Mouse (Mus musculus): Measurements from ENCODE around the gene Syt3. TPM values are rescaled to one million over a fixed set of nuclear protein-coding genes. Genes with fewer than 3 reads are reported as not detected.

Syt3 gene
- polyA plus RNA-seq, 2 experiments from 2014 or later, result not detected

DNA sequence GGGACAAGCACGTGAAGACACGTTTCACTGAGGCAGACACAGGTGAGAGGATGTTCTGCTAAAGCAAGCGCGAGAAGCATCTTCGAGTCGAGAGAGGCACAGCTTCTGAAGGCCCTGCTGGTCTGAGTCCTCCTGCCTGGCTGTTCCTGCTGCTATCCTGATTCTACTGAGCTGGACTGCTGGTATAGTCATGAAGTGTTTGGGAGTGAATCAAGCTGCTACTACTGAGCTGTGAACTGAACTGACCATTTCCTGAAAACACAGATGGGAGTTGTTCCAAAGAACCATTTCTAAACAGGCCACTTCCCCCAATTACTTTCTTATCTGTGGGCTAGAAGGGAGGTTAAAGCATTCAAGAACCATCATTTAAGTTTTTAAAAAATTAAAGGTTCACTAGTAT is 29.4 kb downstream of the Syt3 start:
- ATAC-seq, result no peak

DNA sequence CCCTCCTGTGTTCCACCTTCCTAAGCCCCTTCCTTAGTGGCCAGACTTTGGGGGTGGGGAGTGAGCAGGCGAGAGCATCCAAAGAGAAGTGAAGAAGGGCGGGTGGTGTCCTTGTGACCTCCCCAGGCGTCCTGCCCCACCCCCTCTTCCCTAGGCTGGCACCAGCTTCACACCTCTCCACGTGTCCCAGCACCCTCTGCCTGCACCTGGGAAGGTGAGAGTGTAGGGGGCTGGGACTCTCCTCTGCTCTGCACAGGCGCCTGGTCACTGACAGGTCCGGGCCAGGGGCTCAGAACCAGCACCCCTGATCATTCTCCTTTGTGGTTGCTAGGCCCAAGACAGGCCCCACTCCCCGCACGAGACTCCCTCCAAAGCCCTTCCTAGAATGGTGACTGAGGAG is 43.8 kb downstream of the Syt3 start:
- ATAC-seq, result no peak

DNA sequence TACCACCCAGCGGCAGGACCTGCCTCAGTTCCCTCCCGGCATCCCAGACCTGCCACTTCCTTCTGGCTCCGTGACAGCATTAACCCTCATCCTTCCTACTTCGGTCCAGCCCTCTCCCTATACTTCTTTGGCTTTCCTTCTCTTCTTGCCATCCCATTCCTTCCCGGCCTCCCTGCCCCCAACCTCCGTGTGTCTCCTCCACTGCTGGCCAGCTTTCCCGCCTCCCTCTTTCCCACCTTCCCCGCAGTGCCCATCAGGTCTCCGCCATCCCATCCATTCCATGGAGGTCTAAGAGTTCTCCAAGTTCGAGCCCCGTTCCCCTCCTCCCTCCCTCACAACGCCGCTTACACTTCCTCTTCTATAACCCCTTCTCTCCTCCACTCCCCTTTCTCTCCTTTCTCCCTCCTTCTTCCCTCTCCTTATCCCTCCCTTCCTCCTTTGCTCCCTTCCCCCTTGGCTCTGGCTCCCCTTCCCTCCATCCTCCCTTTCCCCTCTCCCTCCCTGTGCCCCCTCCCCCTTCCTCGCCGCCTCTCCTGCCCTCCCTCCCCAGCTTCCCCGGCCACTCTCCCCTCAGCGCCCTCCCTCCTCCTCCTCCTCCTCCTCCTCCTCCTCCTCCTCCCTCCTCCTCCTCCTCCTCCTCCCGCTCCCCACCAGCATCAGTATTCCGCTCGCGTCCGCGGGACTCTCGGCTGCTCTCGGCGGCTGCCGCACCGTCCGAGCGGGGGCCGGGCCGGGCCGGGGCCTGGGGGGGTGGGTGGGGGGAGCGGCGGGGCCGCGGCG is 44.5 kb downstream of the Syt3 start:
- no peak for ATAC-seq

DNA sequence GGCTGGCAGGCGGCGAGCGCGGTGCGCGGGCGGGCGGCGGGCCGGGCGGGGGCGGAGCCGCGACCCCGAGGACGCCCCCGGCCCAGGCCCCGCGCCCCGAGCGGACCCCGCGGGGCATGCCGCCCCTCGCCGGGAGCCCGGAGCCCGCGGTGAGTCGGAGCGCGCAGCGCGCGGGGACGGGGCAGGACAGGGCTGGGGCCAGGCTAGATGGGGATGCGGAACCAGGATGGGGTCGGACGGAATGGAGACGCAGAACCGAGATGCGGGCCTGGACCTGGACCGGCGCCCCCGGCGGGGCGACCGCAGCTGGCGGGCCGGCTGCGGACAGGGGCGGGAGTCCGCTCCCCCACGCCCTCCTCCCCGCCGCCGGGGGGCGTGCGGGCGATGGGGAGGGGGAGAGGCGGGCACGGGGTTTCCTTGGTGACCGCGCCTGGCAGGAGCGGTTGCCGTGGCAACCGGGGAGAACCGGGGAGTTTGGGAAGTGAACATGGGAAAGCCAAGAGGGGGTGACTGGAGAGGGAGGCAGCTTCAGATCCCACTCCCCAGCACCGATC is 45.1 kb downstream of the Syt3 start, which contains the start of gene Lrrc4b:
TSS of gene Lrrc4b (plus strand) at position 51 of the 554 bp plus-strand sequence.
- ATAC-seq, result no peak

DNA sequence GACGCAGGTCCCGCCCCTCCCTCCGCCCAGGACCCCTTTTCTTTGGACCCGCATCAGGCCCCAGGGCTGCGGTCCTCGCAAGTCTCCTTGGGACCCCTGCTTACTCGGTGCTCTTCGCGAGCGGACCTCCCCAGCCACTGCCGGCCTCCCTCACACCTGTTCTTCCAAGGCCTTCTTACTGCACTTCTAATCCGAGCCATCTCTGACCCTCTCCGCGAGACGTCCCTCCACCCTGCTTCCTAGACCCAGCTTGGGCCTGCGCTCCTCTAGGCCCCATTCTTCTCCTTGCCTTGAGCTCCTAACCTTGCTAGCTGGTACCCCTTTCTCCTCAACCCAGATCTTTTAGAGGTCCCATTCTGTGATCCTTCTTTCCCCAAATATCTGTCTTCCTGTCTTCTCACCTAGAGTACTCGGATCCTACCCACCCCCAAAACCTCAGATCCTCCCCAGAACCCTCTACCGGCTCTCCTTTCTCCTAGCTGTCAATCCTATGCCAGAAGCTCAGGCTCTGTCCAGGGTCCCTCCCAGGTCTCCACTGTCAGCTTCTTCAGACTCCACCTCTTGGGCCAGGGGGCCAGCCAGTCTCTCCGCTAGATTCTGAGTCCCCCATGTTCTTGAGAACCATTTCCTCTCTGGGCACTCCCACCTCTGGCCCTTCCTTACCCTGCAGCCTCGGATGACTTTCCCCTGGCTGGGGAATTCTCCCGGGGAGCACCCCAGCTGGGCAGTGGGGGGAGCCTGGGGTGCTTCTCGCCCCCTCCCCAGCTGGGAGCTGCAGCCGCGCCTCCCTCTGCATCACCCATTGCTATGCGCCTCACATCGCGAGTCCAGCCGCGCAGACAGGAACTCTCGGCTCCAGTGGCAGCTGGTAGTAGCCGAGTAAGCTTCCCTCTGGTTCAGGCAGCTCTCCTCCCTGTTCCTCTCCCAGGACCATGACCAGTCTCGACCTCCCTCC is 45.9 kb downstream of the Syt3 start:
- no peak for ATAC-seq

DNA sequence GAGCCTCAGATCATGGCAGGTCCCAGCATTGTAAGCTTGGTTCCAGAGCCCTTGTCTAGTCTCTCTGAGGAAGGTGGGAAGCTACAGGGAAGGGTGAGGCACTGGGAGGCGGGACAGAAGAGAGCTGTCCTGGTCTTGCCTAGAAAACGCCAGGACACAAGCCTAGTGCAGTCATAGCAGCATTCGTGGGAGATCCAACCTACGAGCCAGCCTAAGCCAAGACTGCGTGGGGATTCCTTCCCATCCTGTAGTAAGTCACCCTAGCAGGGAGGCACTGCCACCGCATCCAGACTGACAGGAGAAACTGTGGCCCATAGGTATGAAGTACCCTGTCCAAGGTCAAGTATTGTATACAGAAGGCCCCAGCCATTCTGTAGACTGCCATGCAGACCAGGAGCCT is 48.6 kb downstream of the Syt3 start:
- no peak for ATAC-seq

DNA sequence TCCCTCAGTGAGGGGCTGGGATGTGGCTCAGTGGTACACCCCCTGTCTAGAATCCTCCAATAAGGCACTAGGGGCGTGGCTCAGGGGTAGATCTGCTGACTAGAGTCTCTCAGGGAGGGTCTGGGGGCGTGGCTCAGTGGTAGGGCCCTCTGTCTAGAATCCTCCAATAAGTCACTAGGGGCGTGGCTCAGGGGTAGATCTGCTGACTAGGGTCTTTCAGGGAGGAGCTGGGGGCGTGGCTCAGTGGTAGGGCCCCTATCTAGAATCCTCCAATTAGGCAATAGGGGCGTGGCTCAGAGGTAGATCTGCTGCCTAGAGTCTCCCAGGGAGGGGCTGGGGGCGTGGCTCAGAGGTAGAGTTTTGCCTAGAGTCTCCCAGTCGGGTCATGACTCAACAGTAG is 49.5 kb downstream of the Syt3 start:
- no peak for ATAC-seq

DNA sequence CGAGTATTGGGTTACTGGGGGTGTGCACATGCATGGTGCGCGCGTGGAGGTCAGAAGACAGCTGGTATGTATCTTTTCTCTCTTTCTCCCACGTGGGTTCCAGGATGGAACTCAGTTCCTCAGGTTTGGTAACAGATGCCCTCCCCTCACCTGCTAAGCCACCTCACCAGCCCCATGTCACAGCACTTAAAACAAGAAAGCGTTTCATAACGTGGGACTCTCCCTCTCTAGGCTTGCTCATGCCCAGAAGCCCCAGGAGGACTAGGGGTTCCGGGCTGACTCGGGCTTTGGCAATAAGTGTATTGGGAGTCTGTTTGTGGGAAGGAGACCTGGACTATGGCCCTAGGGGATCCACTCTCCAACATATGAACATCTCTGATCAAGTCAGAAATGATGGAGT is 50.2 kb downstream of the Syt3 start:
- no peak for ATAC-seq

DNA sequence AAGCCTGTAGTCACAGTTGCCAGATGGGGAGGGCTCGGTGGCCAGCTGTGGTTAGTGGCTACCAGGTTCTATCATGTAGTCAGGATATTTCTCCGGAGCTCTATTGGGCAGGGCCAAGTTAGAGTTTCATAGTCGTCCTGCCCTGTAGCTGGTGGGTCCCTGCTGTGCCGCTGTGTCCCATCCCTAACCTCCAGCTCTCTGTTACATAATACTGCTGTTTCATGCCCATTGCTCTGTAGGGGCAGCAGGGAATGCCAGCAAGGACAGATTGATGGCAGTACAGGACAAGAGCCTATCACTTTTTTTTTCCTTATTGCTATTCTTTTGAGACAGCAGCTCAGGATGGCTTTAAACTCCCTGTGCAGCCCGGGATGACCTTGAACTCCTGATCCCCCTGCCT is 51.9 kb downstream of the Syt3 start:
- no peak for ATAC-seq

DNA sequence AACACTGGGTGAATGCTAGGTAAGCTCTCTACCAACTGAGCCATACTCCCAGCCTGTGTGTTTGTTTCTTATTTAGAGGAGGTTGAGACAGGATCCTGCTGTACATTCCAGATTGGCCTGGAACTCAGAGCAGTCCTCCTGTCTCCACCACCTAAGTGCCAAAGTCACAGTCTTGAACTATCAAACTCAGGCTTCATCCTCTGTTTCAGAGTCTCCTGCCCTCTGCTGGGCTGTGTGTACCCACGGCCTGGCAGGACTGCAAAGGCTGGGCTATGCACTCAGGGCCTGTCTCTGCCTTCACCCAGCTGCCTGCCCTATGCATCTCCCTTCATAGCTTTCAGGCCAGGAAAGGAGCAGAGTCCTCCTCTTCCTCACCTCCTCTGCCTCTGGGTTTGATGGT is 52.4 kb downstream of the Syt3 start:
- ATAC-seq, result no peak

DNA sequence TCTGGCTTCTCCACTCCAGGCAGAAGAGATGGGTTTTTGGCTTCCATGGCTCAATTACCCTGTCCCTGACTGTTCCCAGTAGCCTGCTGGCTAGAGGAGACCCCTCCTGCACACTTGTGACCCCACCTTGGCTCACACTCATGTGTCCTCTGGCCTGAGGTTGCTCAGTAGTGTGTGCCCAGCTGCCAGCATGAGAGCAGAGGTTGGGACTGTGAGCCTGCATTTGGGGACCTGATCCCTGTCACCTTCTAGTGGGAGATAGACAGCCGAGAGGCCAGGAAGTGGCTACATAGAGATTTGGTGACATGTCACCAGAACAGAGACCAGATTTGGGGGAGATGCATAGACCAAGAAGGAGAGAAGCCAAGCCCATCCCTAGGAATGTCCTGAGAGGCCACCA is 53.3 kb downstream of the Syt3 start:
- no peak for ATAC-seq

DNA sequence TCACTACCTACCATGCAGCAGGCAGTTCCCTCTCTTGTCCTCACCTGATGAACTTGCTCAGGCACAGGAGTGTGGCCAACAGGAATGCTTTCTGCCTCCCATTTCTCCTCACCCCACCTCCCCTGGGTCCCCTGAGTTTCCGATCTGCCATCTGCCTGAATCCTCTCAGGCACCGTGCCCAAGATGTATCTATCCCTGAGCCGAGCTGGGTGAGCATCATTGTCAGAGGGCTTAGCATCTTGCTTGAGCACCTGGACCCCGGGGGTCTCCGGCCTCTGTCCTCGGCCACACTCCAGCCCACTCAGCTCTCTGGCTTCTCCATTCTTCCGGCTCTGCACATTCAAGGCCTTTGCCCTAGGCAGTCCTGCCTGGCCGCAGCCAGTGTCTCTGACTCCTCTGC is 54.0 kb downstream of the Syt3 start:
- ATAC-seq, result no peak

DNA sequence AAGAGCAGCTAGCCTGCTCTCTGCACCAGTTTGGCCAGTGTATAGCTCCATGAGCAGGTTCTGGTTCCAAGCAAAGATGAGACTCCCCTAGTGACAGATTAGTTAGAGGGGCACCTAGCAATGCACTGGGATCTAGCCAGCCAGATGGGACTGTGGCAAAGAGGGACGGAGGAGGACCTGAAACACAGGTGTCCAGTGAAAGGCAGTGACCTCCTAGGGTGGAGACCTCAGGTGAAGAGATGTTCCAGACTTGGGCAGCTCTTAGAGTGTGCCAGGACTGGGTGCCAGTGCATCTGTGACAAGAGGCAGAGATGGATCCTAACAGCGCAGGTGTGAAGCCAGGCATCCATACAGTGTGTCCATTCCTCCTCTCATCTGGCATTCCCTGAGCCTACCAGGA is 55.8 kb downstream of the Syt3 start:
- ATAC-seq, result no peak

DNA sequence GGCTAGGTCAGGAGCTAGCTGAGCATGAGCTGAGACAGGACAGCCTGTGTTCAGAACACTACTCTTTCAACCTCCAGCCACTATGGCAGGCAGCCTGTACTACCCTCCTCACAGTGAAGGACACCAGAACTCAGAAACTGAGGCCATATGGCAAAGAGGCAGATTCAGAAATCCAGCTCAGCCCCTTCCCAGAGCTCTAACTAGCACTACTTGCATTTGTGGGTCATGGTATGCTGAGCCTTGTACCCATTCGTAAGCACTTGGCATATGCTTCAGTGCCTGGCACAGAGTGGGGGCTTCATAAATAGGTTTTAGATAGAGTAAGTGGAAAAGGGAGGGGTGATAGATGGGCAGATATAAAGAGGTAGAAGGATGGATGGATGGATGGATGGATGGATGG is 56.6 kb downstream of the Syt3 start:
- no peak for ATAC-seq

DNA sequence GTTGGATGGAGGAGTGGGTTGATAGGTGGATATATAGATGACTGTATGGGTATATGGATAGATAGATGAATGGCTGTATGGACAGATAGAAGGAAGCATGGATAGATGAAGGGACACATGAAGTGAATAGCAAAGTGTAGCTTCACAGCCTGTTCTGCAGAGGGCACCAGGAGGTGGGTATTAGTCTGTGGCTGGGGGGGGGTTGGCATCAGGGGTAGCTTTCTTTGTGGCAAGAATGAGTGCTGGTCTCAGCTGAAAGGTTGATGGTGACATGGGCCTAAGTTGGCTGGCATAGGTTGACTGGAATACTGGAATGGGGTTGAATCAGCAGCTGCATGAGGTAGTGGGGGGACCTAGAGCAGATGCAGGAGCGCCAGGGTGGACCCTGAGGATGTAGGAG is 57.3 kb downstream of the Syt3 start:
- ATAC-seq, result no peak

DNA sequence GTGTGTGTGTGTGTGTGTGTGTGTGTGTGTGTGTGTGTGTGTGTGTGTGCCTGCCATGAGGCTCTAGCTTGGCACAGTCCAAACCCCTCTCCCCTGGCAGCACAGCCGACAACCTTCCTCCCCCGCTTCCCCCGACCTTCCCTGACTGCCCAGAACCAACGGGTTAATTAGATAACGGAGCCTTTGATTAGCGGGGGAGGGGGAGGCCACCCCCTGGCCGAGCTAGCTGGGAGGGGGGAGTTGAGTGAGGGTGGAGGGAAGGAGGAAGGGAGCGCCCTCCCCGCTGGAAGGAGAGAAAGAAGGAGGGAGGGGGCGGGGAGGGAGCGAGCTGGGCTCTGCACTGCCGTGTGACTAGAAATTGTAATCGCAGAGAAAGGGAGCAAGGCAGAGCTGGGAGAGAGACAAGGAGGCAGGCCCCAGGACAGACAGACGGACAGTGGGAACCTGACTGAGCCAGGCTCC is 57.8 kb downstream of the Syt3 start:
- ATAC-seq, result no peak

DNA sequence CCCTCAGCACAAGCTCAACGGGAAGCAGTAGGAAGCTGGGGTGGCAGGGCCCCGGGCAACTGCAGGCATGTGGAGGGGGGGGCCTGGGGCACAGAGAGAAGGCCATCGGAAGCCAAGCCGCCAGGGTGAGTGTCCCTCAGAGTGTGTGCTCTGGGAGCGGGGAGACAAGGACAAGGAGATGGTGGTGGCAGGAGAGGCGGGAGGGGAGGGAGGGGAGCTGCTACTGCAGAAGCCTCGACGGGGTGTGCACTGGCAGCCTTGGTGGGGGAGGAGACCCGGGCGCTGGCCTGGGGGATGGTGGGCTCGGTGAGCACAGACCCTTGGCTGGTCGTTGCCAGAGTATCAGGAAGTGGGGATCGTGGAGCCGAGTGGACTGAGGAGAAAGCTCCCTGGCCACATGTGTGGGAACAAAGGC is 58.5 kb downstream of the Syt3 start:
- ATAC-seq, result no peak

DNA sequence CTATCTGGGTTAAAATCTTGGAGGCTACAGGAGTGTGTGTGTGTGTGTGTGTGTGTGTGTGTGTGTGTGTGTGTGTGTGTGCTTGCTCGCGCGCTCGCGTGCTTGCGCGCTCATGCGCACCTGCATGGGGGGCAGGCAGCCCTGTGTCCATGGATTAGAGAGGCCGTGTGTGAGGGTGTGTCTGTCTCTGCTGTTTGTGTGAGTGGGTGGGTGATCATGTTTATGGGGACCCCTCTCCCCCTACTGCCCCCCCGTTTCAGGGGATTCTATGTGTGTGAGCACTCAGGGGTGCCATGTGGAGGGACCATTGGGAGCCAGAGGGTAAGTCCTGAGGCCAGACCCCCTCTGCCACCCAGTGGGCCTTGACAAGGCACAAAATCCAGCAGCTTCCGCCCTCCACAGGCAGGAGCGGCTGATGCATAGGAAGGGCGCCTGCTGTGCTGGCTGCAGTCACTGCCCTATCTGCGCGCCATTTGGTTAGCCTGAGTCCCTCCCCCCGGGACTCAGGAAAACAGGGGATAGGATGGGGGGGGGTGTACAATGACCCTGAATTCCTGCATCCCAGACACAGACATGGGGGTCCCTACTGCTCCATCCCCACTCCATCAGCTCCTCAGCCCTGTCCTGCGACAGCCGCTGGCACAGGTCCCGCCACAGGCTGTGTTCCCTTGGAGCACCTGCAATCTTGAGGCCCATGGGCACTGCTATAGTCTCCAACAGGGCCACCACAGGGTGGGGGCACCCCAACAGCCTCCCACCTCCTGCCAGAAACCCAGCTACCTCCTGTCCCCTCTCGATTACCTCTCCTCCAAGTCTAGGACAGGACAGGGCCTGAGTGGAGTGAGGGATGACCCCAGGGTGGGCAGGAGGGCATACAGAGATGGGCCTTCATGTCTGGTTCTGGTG is 59.6 kb downstream of the Syt3 start:
- ATAC-seq, result no peak

DNA sequence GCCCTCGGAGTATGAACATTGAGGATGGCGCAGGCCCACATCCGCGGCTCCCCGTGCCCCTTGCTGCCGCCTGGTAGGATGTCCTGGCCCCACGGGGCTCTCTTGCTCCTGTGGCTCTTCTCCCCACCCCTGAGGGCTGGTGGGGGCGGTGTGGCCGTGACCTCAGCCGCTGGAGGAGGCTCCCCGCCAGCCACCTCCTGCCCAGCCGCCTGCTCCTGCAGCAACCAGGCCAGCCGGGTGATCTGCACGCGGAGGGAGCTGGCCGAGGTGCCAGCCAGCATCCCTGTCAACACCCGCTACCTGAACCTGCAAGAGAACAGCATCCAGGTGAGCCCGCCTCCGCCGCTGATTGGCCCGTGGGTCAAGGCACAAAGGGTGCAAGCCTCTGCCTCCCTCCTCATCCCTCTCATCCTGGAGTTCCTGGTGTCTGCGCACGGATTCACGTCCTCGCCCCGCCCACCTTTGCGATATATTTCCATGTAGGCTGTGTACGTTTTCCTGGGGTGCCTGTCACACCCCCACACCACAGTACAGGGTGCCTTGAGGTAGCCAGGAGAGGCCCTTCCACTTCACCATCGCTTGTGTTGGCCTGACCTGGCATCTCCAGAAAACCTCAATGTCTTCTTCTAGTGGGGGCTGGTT is 61.1 kb downstream of the Syt3 start:
- ATAC-seq, result no peak

DNA sequence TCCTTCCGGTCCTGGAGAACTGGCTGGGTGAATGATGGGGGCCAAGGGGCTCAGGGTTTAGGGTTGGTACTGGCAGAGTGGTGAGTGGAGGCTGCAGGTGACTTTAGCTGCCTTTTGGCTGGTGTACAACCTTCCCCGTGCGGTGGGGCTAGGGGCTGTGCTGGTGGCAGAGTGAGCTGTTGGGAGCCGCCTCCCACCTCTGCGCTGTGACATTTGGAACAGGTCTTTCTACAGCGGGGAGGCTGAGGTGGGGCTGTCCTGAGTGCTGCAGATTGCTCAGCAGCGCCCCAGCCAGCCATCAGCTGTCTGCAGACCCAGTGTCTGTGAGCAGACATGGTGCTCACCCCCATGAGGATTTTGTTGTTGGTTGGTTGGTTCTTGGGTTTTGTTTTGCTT is 61.6 kb downstream of the Syt3 start:
- no peak for ATAC-seq

DNA sequence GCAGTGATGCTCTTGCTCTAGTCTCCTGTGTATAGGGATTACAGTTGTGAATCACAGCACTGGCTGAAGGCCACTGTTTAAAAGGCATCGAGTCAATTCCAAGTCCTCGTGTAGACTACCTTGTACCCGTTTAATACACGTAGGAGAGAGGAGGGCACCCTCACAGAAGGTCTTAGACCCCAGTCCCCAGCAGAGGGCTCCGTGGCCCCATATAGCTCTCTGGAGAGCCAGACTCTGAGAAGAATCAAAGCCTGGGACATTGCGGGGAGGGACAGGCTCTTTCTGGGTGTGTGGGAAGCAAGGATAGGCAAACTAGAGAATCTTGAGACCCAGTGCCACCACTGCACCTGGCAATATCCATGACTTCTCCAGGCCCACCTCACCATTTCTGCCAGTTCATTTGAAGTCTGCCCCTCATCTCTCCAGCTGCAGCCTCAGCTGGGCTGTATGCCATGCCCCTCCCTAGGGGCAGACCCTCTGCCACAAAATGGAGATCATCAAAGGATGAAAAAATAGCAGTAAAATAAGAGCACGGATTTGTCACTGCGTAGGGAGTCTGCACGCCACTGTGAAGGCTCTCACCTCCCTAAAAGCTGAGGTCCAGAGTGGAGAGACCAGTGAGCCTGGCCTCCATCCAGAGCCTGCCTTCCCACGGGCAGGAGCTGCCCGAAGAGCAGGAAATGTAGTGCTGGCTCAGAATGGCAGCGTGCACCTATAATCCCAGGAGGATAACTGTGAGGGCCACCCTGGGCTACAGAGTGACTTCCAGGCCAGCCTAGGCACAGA is 62.4 kb downstream of the Syt3 start:
- ATAC-seq, result no peak
